Mouse (Mus musculus) stomach, postnatal 0 days (tissue): ENCODE results near the gene Flot2.

ENCODE experiments used
- CTCF ChIP-seq: IDR thresholded peaks from 2 replicates; pipeline ENCODE4 v1.5.1; 2016; ENCODE audit warnings: antibody characterized with exemption, low read depth, mild to moderate bottlenecking, moderate library complexity
- EP300 ChIP-seq: optimal IDR thresholded peaks from 2 replicates; pipeline ENCODE3; 2016; ENCODE audit warnings: antibody characterized with exemption

DNA sequence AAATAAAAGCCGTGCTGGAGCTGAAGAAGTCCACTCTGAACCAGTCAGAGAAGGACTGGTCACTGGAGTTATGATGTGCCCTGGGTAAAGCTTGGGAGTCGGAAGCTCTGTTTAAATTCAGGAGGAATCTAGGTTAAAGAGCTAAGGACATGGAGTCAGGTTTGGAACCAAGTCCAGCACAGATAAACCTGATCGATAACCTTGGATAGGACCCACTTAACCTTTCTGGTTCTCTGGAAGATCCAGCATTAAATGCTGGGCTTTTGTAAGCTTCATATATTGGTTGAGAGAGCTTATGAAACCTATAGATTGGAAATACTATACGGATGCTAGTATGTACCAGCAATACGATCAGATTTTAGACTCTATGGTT is 57.4 kb downstream of the Flot2 start:
- TF ChIP-seq CTCF (no peak), EP300 (no peak)
